Mouse (Mus musculus): ENCODE measurements around the gene Cacnb2. TPM values are rescaled to one million over a fixed set of nuclear protein-coding genes. Genes with fewer than 3 reads are reported as not detected.

Cacnb2 gene
- polyA plus RNA-seq, 1 experiment from 2014 or later, result 2.0 TPM

- 82% methylated on average over 6 of the region's 6 CpGs for WGBS
- no peak for ATAC-seq (ENCODE audit: insufficient number of reproducible peaks, insufficient read depth, low FRiP score, low TSS enrichment, low read depth)
- Histone ChIP-seq H3K27me3 (no peaks in the 10 kb centered on the region), H3K36me3 (no peaks in the 10 kb centered on the region), H3K4me2 (no peak overlapping the region), H3K27ac (no peak overlapping the region), H3K4me1 (no peaks in the 10 kb centered on the region), H3K9ac (no peak overlapping the region), H3K4me3 (no peak overlapping the region), H3K9me3 (no peaks in the 10 kb centered on the region)
Observed at GRCm38 (mm10) chr2:14620120-14620853, 17.4 kb downstream of the Cacnb2 start.

GRCm38 (mm10) chr2:14620891-14621290 lies 18.0 kb downstream of the Cacnb2 start:
- no peak for ATAC-seq (ENCODE audit: insufficient number of reproducible peaks, insufficient read depth, low FRiP score, low TSS enrichment, low read depth)

GRCm38 (mm10) chr2:14623820-14624219 lies 20.9 kb downstream of the Cacnb2 start:
- H3K9ac ChIP-seq, result no peak overlapping the region
- ATAC-seq (ENCODE audit: insufficient number of reproducible peaks, insufficient read depth, low FRiP score, low TSS enrichment, low read depth), result no peak; the same call in 1 of the 2 replicates
- H3K27me3 ChIP-seq, result no peaks in the 10 kb centered on the region
- no peak overlapping the region for H3K4me3 ChIP-seq
- no peaks in the 10 kb centered on the region for H3K36me3 ChIP-seq
- no peak overlapping the region for H3K4me2 ChIP-seq
- H3K4me1 ChIP-seq, result no peaks in the 10 kb centered on the region
- WGBS, result 90% methylated on average over 5 of the region's 5 CpGs
- H3K9me3 ChIP-seq, result no peaks in the 10 kb centered on the region
- H3K27ac ChIP-seq, result no peak overlapping the region

More at GRCm38 (mm10) chr2:14620891-14621290, 18.0 kb downstream of the Cacnb2 start:
- Histone ChIP-seq H3K9me3 (no peaks in the 10 kb centered on the region), H3K9ac (no peak overlapping the region), H3K4me1 (no peaks in the 10 kb centered on the region), H3K27me3 (no peaks in the 10 kb centered on the region), H3K36me3 (no peaks in the 10 kb centered on the region), H3K27ac (no peak overlapping the region), H3K4me3 (no peak overlapping the region), H3K4me2 (no peak overlapping the region)
- 80% methylated on average over 4 of the region's 4 CpGs for WGBS

- H3K36me3 ChIP-seq, result no peaks in the 10 kb centered on the region
- no peaks in the 10 kb centered on the region for H3K9me3 ChIP-seq
- no peak overlapping the region for H3K4me2 ChIP-seq
- H3K4me1 ChIP-seq, result no peaks in the 10 kb centered on the region
- H3K9ac ChIP-seq, result no peak overlapping the region
- no peak for ATAC-seq (ENCODE audit: insufficient number of reproducible peaks, insufficient read depth, low FRiP score, low TSS enrichment, low read depth)
- WGBS, result 70% methylated on average over 9 of the region's 9 CpGs
- H3K4me3 ChIP-seq, result no peak overlapping the region
- no peaks in the 10 kb centered on the region for H3K27me3 ChIP-seq
- no peak overlapping the region for H3K27ac ChIP-seq
Observed at GRCm38 (mm10) chr2:14629814-14630492, 27.1 kb downstream of the Cacnb2 start.

DNA sequence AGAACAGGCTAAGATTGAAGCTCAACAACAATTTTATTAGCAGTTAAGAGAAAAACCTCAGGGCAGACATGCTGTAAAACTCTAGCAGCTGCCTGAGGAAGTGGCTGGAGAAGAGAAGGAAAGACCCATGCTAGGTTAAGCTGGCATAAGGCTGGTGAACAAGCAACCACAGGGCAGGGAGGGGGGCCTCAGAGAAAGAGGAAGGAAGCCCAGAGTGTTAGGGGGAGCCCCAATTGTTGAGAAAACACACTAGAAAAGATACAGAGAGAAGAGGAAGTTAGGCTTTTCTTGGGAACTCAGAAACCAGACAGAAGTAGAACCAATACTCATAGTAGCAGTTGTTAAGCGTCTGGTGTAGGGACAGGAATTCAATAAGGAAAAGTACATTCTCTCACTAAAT lies 28.7 kb downstream of the Cacnb2 start:
- ATAC-seq (ENCODE audit: insufficient number of reproducible peaks, insufficient read depth, low FRiP score, low TSS enrichment, low read depth), result no peak
- WGBS, result 73% methylated on average over 1 of the region's 1 CpGs
- Histone ChIP-seq H3K9ac (no peak overlapping the region), H3K4me2 (no peak overlapping the region), H3K4me3 (no peak overlapping the region), H3K27me3 (no peaks in the 10 kb centered on the region), H3K4me1 (no peaks in the 10 kb centered on the region), H3K36me3 (no peaks in the 10 kb centered on the region), H3K9me3 (no peaks in the 10 kb centered on the region), H3K27ac (no peak overlapping the region)

- Histone ChIP-seq H3K27ac (no peak overlapping the region), H3K4me3 (no peak overlapping the region), H3K9ac (no peak overlapping the region), H3K9me3 (no peaks in the 10 kb centered on the region), H3K4me2 (no peak overlapping the region), H3K27me3 (no peaks in the 10 kb centered on the region), H3K36me3 (no peaks in the 10 kb centered on the region), H3K4me1 (no peaks in the 10 kb centered on the region)
- ATAC-seq (ENCODE audit: insufficient number of reproducible peaks, insufficient read depth, low FRiP score, low TSS enrichment, low read depth), result no peak
- 85% methylated on average over 2 of the region's 2 CpGs for WGBS
Observed at GRCm38 (mm10) chr2:14633202-14633601, 30.3 kb downstream of the Cacnb2 start.

GRCm38 (mm10) chr2:14639266-14639665 lies 36.4 kb downstream of the Cacnb2 start:
- no peaks in the 10 kb centered on the region for H3K36me3 ChIP-seq
- peaks cover 9% of the 10 kb centered on the region for H3K4me1 ChIP-seq
- H3K4me3 ChIP-seq, result no peak overlapping the region
- no peak overlapping the region for H3K27ac ChIP-seq
- H3K9me3 ChIP-seq, result no peaks in the 10 kb centered on the region
- no peak overlapping the region for H3K9ac ChIP-seq
- H3K27me3 ChIP-seq, result no peaks in the 10 kb centered on the region
- H3K4me2 ChIP-seq, result no peak overlapping the region
- no peak for ATAC-seq (ENCODE audit: insufficient number of reproducible peaks, insufficient read depth, low FRiP score, low TSS enrichment, low read depth)
- 69% methylated on average over 4 of the region's 4 CpGs for WGBS

DNA sequence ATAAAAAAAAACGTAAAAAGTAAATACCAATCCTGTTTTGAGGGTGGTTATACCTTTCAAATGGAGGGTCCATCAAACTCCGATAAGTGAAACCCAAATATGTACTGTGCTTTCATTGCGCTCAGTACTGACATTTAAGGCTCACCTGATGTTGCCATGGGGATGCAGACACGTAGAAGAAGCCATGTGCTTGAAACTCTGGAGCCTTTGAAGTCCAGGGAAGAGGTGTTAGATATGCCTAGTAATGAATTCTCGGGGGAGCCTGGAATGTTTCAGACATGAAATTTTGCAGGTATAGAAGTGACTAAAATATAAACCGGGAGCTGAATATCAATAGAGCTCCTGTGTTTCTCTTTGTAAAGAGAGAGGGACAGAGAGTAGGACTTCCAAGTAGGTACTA lies 37.0 kb downstream of the Cacnb2 start:
- Histone ChIP-seq H3K9me3 (no peaks in the 10 kb centered on the region), H3K36me3 (no peaks in the 10 kb centered on the region), H3K4me2 (no peak overlapping the region), H3K4me1 (peaks cover 9% of the 10 kb centered on the region), H3K9ac (no peak overlapping the region), H3K4me3 (no peak overlapping the region), H3K27me3 (no peaks in the 10 kb centered on the region), H3K27ac (no peak overlapping the region)
- ATAC-seq (ENCODE audit: insufficient number of reproducible peaks, insufficient read depth, low FRiP score, low TSS enrichment, low read depth), result no peak
- WGBS, result 82% methylated on average over 6 of the region's 6 CpGs

DNA sequence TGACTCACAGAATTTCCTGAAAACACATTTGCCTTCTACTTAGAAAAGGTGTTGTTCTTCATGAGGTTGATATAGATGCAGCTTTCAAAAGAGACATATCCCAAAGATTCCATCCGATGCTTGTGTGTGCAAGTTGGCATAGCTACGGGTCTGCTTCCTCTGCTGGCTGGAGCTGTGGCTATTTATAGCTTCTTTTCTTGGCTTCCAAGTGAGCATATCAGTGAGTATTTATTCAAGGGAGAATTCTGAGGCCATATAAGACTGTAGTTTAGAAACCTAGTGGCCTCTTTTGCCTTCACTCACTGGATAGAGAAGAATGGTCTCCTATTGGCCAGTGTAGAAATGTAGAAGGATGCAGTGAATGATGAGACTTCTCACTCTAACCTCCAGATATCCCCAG lies 38.2 kb downstream of the Cacnb2 start:
- no peak overlapping the region for H3K27ac ChIP-seq
- no peak overlapping the region for H3K4me2 ChIP-seq
- H3K36me3 ChIP-seq, result no peaks in the 10 kb centered on the region
- H3K9me3 ChIP-seq, result no peaks in the 10 kb centered on the region
- peaks cover 9% of the 10 kb centered on the region for H3K4me1 ChIP-seq
- H3K4me3 ChIP-seq, result no peak overlapping the region
- ATAC-seq (ENCODE audit: insufficient number of reproducible peaks, insufficient read depth, low FRiP score, low TSS enrichment, low read depth), result no peak
- no peak overlapping the region for H3K9ac ChIP-seq
- no peaks in the 10 kb centered on the region for H3K27me3 ChIP-seq
- WGBS, result 59% methylated on average over 2 of the region's 2 CpGs

DNA sequence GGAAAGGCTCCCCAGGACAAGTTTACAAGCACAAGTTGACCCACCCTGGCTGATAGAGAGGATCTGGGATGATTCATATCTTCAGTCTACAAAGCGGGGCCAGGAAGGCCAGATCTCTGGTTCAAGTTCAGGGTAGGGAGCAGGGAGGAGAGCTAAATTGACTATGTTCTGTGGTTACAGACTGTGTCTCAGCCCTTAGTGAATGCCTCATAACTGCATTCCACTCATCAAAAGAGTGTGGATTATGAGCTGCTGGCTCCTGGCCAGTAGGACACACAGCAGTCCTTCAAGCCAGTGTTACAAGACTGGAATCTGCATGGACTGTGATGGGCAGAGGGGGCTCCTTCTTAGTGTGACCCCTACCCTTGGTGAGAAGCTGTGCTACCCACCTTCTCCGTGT lies 48.4 kb downstream of the Cacnb2 start:
- no peak overlapping the region for H3K4me2 ChIP-seq
- H3K9ac ChIP-seq, result no peak overlapping the region
- ATAC-seq (ENCODE audit: insufficient number of reproducible peaks, insufficient read depth, low FRiP score, low TSS enrichment, low read depth), result no peak
- no peak overlapping the region for H3K4me3 ChIP-seq
- 69% methylated on average over 2 of the region's 2 CpGs for WGBS
- H3K36me3 ChIP-seq, result no peaks in the 10 kb centered on the region
- peaks cover 5% of the 10 kb centered on the region for H3K4me1 ChIP-seq
- H3K27ac ChIP-seq, result no peak overlapping the region; the same call in 1 of the 2 replicates
- no peaks in the 10 kb centered on the region for H3K9me3 ChIP-seq
- no peaks in the 10 kb centered on the region for H3K27me3 ChIP-seq

- Histone ChIP-seq H3K4me2 (no peak overlapping the region), H3K4me3 (no peak overlapping the region), H3K36me3 (no peaks in the 10 kb centered on the region), H3K9ac (no peak overlapping the region), H3K27ac (no peak overlapping the region), H3K4me1 (no peaks in the 10 kb centered on the region), H3K27me3 (no peaks in the 10 kb centered on the region), H3K9me3 (no peaks in the 10 kb centered on the region)
- 63% methylated on average over 4 of the region's 4 CpGs for WGBS
- no peak for ATAC-seq (ENCODE audit: insufficient number of reproducible peaks, insufficient read depth, low FRiP score, low TSS enrichment, low read depth)
Observed at GRCm38 (mm10) chr2:14656673-14657072, 53.8 kb downstream of the Cacnb2 start.

- no peak for ATAC-seq (ENCODE audit: insufficient number of reproducible peaks, insufficient read depth, low FRiP score, low TSS enrichment, low read depth)
- no peak overlapping the region for H3K9ac ChIP-seq
- no peaks in the 10 kb centered on the region for H3K9me3 ChIP-seq
- H3K27ac ChIP-seq, result no peak overlapping the region
- no peaks in the 10 kb centered on the region for H3K36me3 ChIP-seq
- no peak overlapping the region for H3K4me2 ChIP-seq
- 43% methylated on average over 3 of the region's 3 CpGs for WGBS
- H3K27me3 ChIP-seq, result no peaks in the 10 kb centered on the region
- H3K4me3 ChIP-seq, result no peak overlapping the region
- no peaks in the 10 kb centered on the region for H3K4me1 ChIP-seq
Observed at GRCm38 (mm10) chr2:14657205-14657844, 54.4 kb downstream of the Cacnb2 start.

Measured in embryonic facial prominence, embryonic 13.5 days (tissue).